Mouse (Mus musculus): Measurements from ENCODE around the gene Srcap. TPM values are rescaled to one million over a fixed set of nuclear protein-coding genes. Genes with fewer than 3 reads are reported as not detected.
"Not testable (repeated sequence)": the region's sequence is repeated elsewhere in the genome, so short reads cannot be mapped to it uniquely, and the experiment has no call there.

Gene Srcap
- polyA plus RNA-seq, 1 experiment from 2014 or later: 66.7 TPM

DNA sequence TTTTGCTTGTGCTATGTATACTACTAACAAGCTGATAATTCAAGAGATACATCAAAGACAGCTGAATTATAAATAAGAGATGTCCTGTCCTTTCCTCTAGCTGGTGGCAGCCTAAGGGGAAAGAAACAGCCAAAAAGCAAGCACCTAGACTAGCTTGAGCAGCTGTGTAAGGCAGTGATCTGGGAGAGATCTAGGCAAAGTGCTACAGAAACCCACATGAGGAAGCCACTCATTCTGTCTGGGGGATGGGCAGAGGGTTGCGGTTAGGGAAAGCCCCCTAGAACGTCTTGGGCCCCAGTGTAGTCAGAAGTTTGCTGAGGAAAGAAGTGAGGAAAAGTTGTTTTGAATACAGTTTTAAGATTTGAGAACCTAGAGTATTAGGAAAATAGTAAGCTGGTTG, 31.5 kb upstream of the Srcap start:
- Histone ChIP-seq H3K9ac (replicated peaks; ENCODE audit: low read depth, low read length) (peak overlapping the region; percentile 95; the same call in 1 of the 2 replicates), H3K36me3 (ENCODE audit: control insufficient read depth, insufficient read depth, low read length) (peaks cover 36% of the 10 kb centered on the region), H3K4me3 (ENCODE audit: low read depth, low read length) (peak overlapping the region; percentile 96), H3K4me1 (ENCODE audit: control insufficient read depth, insufficient read depth, low read length) (peaks cover 21% of the 10 kb centered on the region), H3K9me3 (ENCODE audit: control insufficient read depth, low read length) (no peaks in the 10 kb centered on the region), H3K4me2 (ENCODE audit: low read depth, low read length) (peak overlapping the region; percentile 98), H3K27ac (ENCODE audit: low read depth, low read length) (no peak overlapping the region), H3K27me3 (ENCODE audit: control insufficient read depth, insufficient read depth, low read length) (no peaks in the 10 kb centered on the region)
- 78% methylated on average over 2 of the region's 2 CpGs for WGBS
- no peak for ATAC-seq (ENCODE audit: low read depth)

DNA sequence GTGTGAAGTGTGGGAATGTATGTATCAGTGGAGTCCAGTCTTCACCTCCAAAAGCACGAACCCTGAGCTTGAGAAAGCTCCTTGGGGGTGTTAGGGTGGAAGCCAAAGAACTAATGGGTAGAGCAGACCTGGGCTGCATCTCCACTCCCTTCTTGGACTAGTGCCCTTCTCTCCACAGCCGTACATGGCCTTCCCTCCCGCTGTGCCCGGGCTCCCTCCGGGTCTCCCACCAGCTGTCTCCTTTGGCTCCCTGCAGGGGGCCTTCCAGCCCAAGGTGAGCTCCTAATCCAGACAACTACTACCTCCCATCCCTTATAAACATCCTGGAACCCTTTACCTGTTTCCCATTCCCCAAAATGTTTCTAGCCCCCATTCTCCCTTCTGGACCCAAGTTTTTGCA, 26.4 kb upstream of the Srcap start:
- H3K4me1 ChIP-seq (ENCODE audit: control insufficient read depth, insufficient read depth, low read length): peaks cover 8% of the 10 kb centered on the region
- no peak overlapping the region for H3K4me3 ChIP-seq (ENCODE audit: low read depth, low read length)
- H3K9ac ChIP-seq (replicated peaks; ENCODE audit: low read depth, low read length): no peak overlapping the region
- ATAC-seq (ENCODE audit: low read depth): no peak
- H3K4me2 ChIP-seq (ENCODE audit: low read depth, low read length): no peak overlapping the region
- 77% methylated on average over 5 of the region's 5 CpGs for WGBS
- peaks cover 68% of the 10 kb centered on the region for H3K36me3 ChIP-seq (ENCODE audit: control insufficient read depth, insufficient read depth, low read length)
- H3K27ac ChIP-seq (ENCODE audit: low read depth, low read length): no peak overlapping the region
- H3K27me3 ChIP-seq (ENCODE audit: control insufficient read depth, insufficient read depth, low read length): no peaks in the 10 kb centered on the region
- H3K9me3 ChIP-seq (ENCODE audit: control insufficient read depth, low read length): no peaks in the 10 kb centered on the region

DNA sequence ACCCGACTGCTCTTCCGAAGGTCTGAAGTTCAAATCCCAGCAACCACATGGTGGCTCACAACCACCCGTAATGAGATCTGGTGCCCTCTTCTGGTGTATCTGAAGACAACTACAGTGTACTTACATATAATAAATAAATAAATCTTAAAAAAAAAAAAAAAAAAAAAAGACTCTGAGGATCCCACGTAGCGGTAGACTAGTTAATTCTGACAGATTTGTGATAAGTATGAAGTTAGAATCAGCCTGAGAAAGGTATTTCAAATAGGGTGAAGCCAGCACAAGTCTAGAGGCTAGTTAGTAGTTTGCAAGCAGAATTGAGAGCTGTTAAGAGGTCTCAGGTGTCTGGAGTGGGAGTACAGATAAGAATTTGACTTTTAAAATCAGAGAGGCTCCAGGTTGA, 23.4 kb upstream of the Srcap start:
- H3K9ac ChIP-seq (replicated peaks; ENCODE audit: low read depth, low read length); H3K4me3 ChIP-seq (ENCODE audit: low read depth, low read length); H3K9me3 ChIP-seq (ENCODE audit: control insufficient read depth, low read length); ATAC-seq (ENCODE audit: low read depth); H3K27ac ChIP-seq (ENCODE audit: low read depth, low read length); H3K4me2 ChIP-seq (ENCODE audit: low read depth, low read length); H3K27me3 ChIP-seq (ENCODE audit: control insufficient read depth, insufficient read depth, low read length); H3K4me1 ChIP-seq (ENCODE audit: control insufficient read depth, insufficient read depth, low read length): not testable (repeated sequence)
- peaks cover 62% of the 10 kb centered on the region for H3K36me3 ChIP-seq (ENCODE audit: control insufficient read depth, insufficient read depth, low read length)
- 95% methylated on average over 4 of the region's 5 CpGs for WGBS

DNA sequence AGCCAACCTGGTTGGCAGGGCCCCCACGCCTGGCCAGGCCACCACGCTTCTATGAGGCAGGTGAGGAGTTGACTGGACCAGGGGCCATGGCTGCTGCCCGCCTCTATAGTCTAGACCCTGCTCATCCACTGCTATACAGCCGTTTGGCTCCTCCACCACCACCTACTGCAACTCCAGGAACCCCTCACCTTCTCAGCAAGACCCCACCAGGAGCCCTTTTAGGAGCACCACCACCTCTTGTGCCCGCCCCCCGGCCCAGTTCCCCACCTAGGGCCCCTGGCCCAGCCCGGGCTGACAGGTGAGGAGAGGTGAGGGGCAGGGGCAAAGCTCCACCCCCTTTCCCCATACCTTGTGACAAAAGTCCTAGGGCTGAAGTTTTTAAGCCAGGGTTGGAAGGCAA, 21.8 kb upstream of the Srcap start:
- Histone ChIP-seq H3K9me3 (ENCODE audit: control insufficient read depth, low read length) (no peaks in the 10 kb centered on the region), H3K4me3 (ENCODE audit: low read depth, low read length) (no peak overlapping the region), H3K27me3 (ENCODE audit: control insufficient read depth, insufficient read depth, low read length) (no peaks in the 10 kb centered on the region), H3K27ac (ENCODE audit: low read depth, low read length) (no peak overlapping the region), H3K36me3 (ENCODE audit: control insufficient read depth, insufficient read depth, low read length) (peaks cover 56% of the 10 kb centered on the region), H3K4me2 (ENCODE audit: low read depth, low read length) (no peak overlapping the region), H3K9ac (replicated peaks; ENCODE audit: low read depth, low read length) (no peak overlapping the region), H3K4me1 (ENCODE audit: control insufficient read depth, insufficient read depth, low read length) (no peaks in the 10 kb centered on the region)
- no peak for ATAC-seq (ENCODE audit: low read depth)
- 92% methylated on average over 7 of the region's 7 CpGs for WGBS

DNA sequence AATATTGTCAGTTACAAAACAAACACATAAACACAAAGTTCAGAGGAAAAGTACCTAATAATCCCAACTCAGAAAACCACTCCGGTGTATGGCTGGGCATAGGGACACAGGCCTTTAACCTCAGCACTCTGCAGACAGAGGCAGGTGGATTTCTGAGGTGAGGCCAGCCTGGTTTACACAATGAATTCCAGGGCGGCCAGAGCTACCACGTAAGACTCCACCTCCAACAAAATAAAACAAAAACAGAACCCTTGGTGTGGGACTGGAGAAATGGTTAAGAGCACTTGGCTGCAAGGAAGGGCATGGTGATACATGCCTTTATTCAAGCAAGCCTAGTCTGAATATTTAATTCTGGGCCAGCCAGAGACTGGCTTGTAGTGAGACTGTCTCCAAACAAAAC, 19.9 kb upstream of the Srcap start:
- Histone ChIP-seq H3K27ac (ENCODE audit: low read depth, low read length) (no peak overlapping the region), H3K9ac (replicated peaks; ENCODE audit: low read depth, low read length) (no peak overlapping the region), H3K4me3 (ENCODE audit: low read depth, low read length) (no peak overlapping the region), H3K9me3 (ENCODE audit: control insufficient read depth, low read length) (no peaks in the 10 kb centered on the region), H3K36me3 (ENCODE audit: control insufficient read depth, insufficient read depth, low read length) (peaks cover 40% of the 10 kb centered on the region), H3K4me2 (ENCODE audit: low read depth, low read length) (no peak overlapping the region), H3K27me3 (ENCODE audit: control insufficient read depth, insufficient read depth, low read length) (no peaks in the 10 kb centered on the region), H3K4me1 (ENCODE audit: control insufficient read depth, insufficient read depth, low read length) (no peaks in the 10 kb centered on the region)
- WGBS: 87% methylated on average over 3 of the region's 3 CpGs
- ATAC-seq (ENCODE audit: low read depth): no peak

DNA sequence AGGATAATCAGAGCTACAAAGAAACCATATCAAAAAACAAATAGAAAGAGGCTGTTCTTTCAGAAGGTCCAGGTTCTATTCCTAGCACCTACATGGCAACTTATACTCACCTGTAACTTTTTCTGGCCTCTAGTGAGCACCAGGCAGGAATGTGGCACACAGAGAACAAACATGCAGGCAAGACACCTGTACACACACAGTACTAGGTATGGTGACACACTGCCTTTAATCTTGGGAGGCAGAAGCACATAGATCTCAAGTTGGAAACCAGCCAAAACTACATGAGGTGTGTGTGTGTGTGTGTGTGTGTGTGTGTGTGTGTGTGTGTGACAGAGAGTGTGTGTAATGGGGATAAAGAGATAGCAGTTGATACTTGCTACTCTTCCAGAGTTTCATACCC, 17.1 kb upstream of the Srcap start:
- ATAC-seq (ENCODE audit: low read depth): no peak
- Histone ChIP-seq H3K9me3 (ENCODE audit: control insufficient read depth, low read length) (no peaks in the 10 kb centered on the region), H3K4me2 (ENCODE audit: low read depth, low read length) (no peak overlapping the region), H3K4me1 (ENCODE audit: control insufficient read depth, insufficient read depth, low read length) (no peaks in the 10 kb centered on the region), H3K36me3 (ENCODE audit: control insufficient read depth, insufficient read depth, low read length) (peaks cover 19% of the 10 kb centered on the region), H3K4me3 (ENCODE audit: low read depth, low read length) (no peak overlapping the region), H3K27me3 (ENCODE audit: control insufficient read depth, insufficient read depth, low read length) (no peaks in the 10 kb centered on the region), H3K27ac (ENCODE audit: low read depth, low read length) (no peak overlapping the region), H3K9ac (replicated peaks; ENCODE audit: low read depth, low read length) (no peak overlapping the region)

DNA sequence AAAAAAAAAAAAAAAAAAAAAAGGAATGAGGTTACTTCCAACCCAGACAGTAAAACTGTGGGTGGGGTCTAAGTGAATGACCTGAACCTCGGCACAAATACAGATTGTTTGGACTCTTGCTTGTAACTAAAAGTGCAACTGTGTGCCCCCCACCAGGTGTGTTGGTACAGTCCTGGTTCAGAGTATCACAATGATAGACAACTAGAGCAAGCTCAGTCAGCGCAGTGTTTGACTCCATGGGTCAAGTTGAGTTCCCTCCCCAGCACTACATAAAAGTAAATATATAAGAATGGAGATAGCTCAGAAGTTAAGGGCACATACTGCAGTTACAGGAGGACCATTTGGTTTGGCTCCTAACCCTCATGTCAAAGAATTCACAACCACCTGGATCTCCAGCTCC, 14.4 kb upstream of the Srcap start:
- Histone ChIP-seq H3K9me3 (ENCODE audit: control insufficient read depth, low read length) (no peaks in the 10 kb centered on the region), H3K4me1 (ENCODE audit: control insufficient read depth, insufficient read depth, low read length) (no peaks in the 10 kb centered on the region), H3K4me2 (ENCODE audit: low read depth, low read length) (no peak overlapping the region), H3K27ac (ENCODE audit: low read depth, low read length) (no peak overlapping the region), H3K9ac (replicated peaks; ENCODE audit: low read depth, low read length) (no peak overlapping the region), H3K4me3 (ENCODE audit: low read depth, low read length) (no peak overlapping the region), H3K36me3 (ENCODE audit: control insufficient read depth, insufficient read depth, low read length) (no peaks in the 10 kb centered on the region; the same call in 1 of the 2 replicates), H3K27me3 (ENCODE audit: control insufficient read depth, insufficient read depth, low read length) (no peaks in the 10 kb centered on the region)
- WGBS: 77% methylated on average over 2 of the region's 2 CpGs
- no peak for ATAC-seq (ENCODE audit: low read depth)

DNA sequence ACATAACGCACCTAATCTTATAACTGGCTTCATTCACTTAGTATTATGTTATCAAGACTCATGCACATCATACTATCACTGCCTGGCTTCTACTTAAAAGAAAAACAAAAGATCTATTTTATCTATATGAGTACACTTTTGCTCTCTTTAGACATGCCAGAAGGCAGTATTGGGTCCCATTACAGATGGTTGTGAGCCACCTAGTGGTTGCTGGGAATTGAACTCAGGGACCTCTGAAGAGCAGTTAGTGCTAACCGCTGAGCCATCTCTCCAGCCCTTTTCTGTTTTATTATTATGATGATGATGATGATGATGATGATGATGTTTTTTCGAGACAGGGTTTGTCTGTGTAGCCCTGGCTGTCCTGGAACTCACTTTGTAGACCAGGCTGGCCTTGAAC, 13.4 kb upstream of the Srcap start:
- Histone ChIP-seq H3K36me3 (ENCODE audit: control insufficient read depth, insufficient read depth, low read length) (no peaks in the 10 kb centered on the region; the same call in 1 of the 2 replicates), H3K27ac (ENCODE audit: low read depth, low read length) (no peak overlapping the region), H3K4me3 (ENCODE audit: low read depth, low read length) (no peak overlapping the region), H3K9ac (replicated peaks; ENCODE audit: low read depth, low read length) (no peak overlapping the region), H3K4me2 (ENCODE audit: low read depth, low read length) (no peak overlapping the region), H3K9me3 (ENCODE audit: control insufficient read depth, low read length) (no peaks in the 10 kb centered on the region), H3K27me3 (ENCODE audit: control insufficient read depth, insufficient read depth, low read length) (no peaks in the 10 kb centered on the region), H3K4me1 (ENCODE audit: control insufficient read depth, insufficient read depth, low read length) (no peaks in the 10 kb centered on the region)
- whole genome bisulfite sequencing: 40% methylated on average over 3 of the region's 3 CpGs
- ATAC-seq (ENCODE audit: low read depth): no peak

DNA sequence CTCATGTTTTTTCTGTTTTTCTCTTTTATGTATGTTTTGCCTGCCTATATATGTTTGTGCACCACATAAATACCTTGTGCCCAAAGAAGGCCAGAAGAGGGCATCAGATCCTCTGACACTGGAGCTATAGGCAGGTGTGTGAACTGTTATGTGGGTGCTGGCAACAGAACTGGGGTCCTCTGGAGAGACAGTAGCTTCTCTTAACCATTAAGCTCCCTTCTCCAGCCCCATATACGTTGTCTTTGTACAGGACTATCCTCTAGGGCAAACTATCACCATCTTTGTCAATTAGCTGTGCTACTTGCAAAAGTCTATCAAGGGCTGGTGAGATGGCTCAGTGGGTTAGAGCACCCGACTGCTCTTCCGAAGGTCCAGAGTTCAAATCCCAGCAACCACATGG, 3.5 kb upstream of the Srcap start:
- no peaks in the 10 kb centered on the region for H3K36me3 ChIP-seq (ENCODE audit: control insufficient read depth, insufficient read depth, low read length)
- H3K27me3 ChIP-seq (ENCODE audit: control insufficient read depth, insufficient read depth, low read length): no peaks in the 10 kb centered on the region
- 97% methylated on average over 3 of the region's 3 CpGs for WGBS
- no peak overlapping the region for H3K4me3 ChIP-seq (ENCODE audit: low read depth, low read length)
- H3K27ac ChIP-seq (ENCODE audit: low read depth, low read length): no peak overlapping the region
- H3K4me1 ChIP-seq (ENCODE audit: control insufficient read depth, insufficient read depth, low read length): peaks cover 6% of the 10 kb centered on the region
- no peaks in the 10 kb centered on the region for H3K9me3 ChIP-seq (ENCODE audit: control insufficient read depth, low read length)
- ATAC-seq (ENCODE audit: low read depth): no peak
- no peak overlapping the region for H3K9ac ChIP-seq (replicated peaks; ENCODE audit: low read depth, low read length)
- H3K4me2 ChIP-seq (ENCODE audit: low read depth, low read length): no peak overlapping the region

DNA sequence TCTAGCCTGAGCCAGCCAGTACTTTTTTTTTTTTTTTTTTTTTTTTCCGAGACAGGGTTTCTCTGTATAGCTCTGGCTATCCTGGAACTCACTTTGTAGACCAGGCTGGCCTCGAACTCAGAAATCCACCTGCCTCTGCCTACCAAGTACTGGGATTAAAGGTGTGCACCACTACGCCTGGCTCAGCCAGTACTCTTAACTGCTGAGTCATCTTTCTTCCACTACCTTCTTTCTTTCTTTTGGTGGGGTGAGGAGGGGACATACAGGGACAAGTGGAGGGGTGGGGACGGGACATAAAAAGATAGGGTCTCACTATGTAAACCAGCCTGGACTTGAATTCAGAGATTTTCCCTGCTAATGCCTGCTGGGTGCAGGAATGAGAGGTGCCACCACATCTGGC, 2.0 kb upstream of the Srcap start:
- not testable (repeated sequence) for H3K27ac ChIP-seq (ENCODE audit: low read depth, low read length); H3K4me2 ChIP-seq (ENCODE audit: low read depth, low read length); H3K36me3 ChIP-seq (ENCODE audit: control insufficient read depth, insufficient read depth, low read length); H3K4me3 ChIP-seq (ENCODE audit: low read depth, low read length); H3K9me3 ChIP-seq (ENCODE audit: control insufficient read depth, low read length); H3K9ac ChIP-seq (replicated peaks; ENCODE audit: low read depth, low read length); H3K27me3 ChIP-seq (ENCODE audit: control insufficient read depth, insufficient read depth, low read length); ATAC-seq (ENCODE audit: low read depth)
- WGBS: 88% methylated on average over 3 of the region's 4 CpGs
- peaks cover 15% of the 10 kb centered on the region for H3K4me1 ChIP-seq (ENCODE audit: control insufficient read depth, insufficient read depth, low read length)

All from neural tube, embryonic 14.5 days (tissue).